Mouse (Mus musculus): ENCODE measurements around the gene Atp10a. TPM values are rescaled to one million over a fixed set of nuclear protein-coding genes. Genes with fewer than 3 reads are reported as not detected.

Gene Atp10a
- total RNA-seq, 1 experiment from 2014 or later = 2.1 TPM

DNA sequence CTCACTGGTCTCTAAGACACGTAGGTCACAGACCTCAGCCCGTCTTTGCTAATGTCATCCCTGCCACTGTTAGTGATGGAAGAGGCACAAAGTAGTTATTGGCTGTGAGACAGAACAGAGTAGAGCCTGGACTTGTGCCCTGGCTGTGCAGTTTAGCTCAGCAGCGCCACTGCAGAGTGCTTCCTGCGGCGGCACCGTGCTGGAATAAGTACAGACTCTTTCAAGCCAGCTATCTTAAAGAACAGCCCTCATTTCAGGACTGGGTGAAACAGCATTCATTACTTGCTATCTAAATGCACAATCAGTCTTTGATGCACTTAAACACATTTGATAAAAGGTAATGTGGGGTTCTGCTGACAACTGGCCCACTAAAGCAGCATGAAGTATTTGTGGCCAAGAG lies 111.3 kb downstream of the Atp10a start:
- no peak for ATAC-seq (ENCODE audit: extremely low read depth, insufficient number of reproducible peaks, low FRiP score, poor library complexity, severe bottlenecking)

- no peak for ATAC-seq (ENCODE audit: extremely low read depth, insufficient number of reproducible peaks, low FRiP score, poor library complexity, severe bottlenecking)
These were observed 112.3 kb downstream of the Atp10a start for GRCm38 (mm10) chr7:58768253-58768652.

DNA sequence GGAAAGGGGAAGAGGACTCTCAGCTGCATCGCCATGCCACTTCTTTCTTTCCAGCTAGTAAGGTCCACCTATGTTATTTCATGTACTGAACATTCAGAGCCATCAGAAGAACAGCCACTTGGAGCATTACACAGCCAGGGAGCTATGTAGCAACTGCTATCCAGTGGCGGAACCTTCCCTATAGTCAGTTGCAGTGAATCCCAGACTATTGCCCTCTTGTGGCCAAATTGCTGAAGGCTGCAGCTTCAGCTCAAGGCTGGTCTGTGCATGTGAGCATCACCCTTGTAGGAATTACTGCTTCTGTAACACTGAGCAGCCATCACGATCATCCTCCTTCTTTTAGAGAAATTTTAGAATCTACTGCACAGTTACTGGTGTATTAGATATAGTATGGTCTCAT lies 114.3 kb downstream of the Atp10a start:
- no peak for ATAC-seq (ENCODE audit: extremely low read depth, insufficient number of reproducible peaks, low FRiP score, poor library complexity, severe bottlenecking)

- no peak for ATAC-seq (ENCODE audit: extremely low read depth, insufficient number of reproducible peaks, low FRiP score, poor library complexity, severe bottlenecking)
These were observed 116.2 kb downstream of the Atp10a start for GRCm38 (mm10) chr7:58772048-58772690.

GRCm38 (mm10) chr7:58779146-58779545 lies 123.2 kb downstream of the Atp10a start:
- no peak for ATAC-seq (ENCODE audit: extremely low read depth, insufficient number of reproducible peaks, low FRiP score, poor library complexity, severe bottlenecking)

DNA sequence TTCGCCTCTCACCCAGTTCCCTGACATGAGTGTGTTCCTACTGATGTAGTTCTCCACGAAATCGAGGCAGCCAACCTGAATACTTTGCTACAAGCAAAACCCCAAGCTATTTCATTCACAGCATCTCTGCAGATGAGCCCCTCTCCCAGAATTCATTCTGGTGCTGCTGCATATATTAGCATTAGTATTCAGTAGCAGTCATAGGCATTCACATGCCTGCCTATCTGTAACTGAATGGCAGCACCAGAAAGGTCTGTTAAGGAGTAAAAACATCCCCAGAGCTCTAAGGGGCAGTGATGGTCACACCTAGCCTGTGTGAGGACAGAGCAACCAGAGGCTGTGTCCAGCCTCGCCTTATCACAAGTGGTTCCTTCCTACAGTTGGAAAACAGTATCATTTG lies 131.0 kb downstream of the Atp10a start:
- ATAC-seq (ENCODE audit: extremely low read depth, insufficient number of reproducible peaks, low FRiP score, poor library complexity, severe bottlenecking) = no peak

DNA sequence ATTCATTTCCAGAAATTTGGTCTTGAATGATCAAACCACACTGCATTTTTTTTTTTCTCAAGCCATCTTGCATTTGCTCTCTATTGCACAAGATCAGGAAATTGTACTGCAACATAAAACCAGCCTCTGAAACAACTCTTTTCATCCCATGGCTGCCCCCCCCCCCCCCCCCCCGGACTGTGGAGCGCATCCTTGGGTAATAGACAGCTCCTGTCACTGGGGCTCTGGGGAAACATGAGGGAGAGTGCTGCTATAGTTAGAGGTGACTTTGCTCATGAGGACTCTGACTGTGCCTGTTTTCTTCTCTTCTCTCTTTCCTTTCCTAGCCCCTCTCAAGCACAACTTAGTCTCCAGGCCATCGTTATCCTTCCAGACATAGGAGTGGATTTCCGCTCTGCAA lies 131.6 kb downstream of the Atp10a start:
- ATAC-seq (ENCODE audit: extremely low read depth, insufficient number of reproducible peaks, low FRiP score, poor library complexity, severe bottlenecking) = no peak

- ATAC-seq (ENCODE audit: extremely low read depth, insufficient number of reproducible peaks, low FRiP score, poor library complexity, severe bottlenecking) = no peak
These were observed 132.7 kb downstream of the Atp10a start for GRCm38 (mm10) chr7:58788424-58789261.

DNA sequence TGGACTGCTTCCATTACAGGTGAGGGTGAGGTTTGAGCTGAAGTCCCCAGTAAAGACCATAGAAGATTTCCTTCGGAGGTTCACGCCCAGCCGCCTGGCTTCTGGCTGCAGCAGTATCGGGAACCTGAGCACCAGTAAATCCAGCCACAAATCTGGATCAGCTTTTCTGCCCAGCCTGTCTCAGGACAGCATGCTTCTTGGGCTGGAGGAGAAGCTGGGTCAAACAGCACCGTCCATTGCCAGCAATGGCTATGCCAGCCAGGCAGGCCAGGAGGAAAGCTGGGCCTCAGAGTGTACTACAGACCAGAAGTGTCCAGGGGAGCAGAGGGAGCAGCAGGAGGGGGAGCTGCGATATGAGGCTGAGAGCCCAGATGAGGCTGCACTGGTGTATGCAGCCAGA lies 141.3 kb downstream of the Atp10a start:
- no peak for ATAC-seq (ENCODE audit: extremely low read depth, insufficient number of reproducible peaks, low FRiP score, poor library complexity, severe bottlenecking)

GRCm38 (mm10) chr7:58800916-58801315 lies 144.9 kb downstream of the Atp10a start:
- no peak for ATAC-seq (ENCODE audit: extremely low read depth, insufficient number of reproducible peaks, low FRiP score, poor library complexity, severe bottlenecking)

DNA sequence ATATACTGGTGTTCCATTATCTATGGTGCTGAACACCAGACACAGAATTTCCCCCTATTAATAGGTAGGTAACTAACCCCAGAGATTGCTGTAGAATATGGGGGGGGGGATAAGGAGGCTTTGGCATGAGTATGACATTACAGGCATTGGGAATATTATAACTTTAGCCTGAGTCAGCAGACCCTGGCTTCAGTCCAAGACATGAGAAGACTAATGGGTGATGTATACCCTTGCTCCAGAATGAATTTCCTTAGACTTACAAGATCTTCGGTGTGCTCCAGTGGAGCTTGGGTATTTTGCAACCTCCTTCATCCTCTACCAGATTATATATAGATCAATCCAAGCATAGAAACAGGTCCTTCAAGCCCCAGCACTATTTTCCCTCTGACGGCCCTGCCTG lies 145.8 kb downstream of the Atp10a start:
- ATAC-seq (ENCODE audit: extremely low read depth, insufficient number of reproducible peaks, low FRiP score, poor library complexity, severe bottlenecking) = no peak

GRCm38 (mm10) chr7:58822147-58822681 lies 166.2 kb downstream of the Atp10a start:
- no peak for ATAC-seq (ENCODE audit: extremely low read depth, insufficient number of reproducible peaks, low FRiP score, poor library complexity, severe bottlenecking)

- no peak for ATAC-seq (ENCODE audit: extremely low read depth, insufficient number of reproducible peaks, low FRiP score, poor library complexity, severe bottlenecking)
These were observed 168.7 kb downstream of the Atp10a start for GRCm38 (mm10) chr7:58824686-58825085.

DNA sequence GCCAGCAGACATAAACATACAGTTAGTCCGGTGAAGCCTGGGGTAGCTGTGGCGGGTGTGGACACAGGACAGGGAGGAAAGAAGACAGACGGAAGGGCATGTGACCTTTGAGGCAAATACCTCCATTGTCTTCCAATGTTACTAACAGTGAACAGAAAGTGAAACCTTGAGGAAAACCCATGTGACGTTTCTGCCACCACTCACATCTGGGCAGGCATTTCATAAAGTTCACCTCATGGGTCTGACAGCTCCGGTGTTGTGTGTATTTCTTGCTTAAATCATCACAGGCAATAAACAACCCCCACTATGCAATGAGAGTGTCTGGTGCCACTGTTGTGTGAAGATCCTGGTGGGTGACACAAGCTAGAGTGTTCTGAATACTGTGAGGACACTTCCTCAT lies 173.1 kb downstream of the Atp10a start:
- ATAC-seq (ENCODE audit: extremely low read depth, insufficient number of reproducible peaks, low FRiP score, poor library complexity, severe bottlenecking) = no peak

GRCm38 (mm10) chr7:58836855-58837606 lies 181.1 kb downstream of the Atp10a start:
- peak; percentile 34; the same call in 1 of the 2 replicates for ATAC-seq (ENCODE audit: extremely low read depth, insufficient number of reproducible peaks, low FRiP score, poor library complexity, severe bottlenecking)

DNA sequence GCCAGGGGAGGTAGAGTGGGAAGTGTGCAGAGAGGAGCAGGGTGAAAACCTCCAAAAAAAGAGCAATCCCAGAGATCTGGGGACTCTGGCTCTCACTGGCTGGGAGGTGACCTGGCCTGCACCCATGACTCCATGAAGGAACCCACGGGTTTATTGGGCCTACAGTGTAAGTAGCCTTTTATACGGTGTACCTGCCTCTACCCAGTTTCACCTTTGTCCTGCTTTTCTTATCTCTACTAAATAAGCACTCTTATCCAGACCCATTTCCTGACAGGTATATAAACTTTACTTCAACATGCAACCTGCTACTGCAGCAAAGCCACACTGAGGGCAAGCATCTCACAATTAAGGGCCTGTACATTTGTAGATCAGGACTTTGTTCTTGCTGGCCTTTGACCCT lies 184.4 kb downstream of the Atp10a start:
- no peak for ATAC-seq (ENCODE audit: extremely low read depth, insufficient number of reproducible peaks, low FRiP score, poor library complexity, severe bottlenecking)

- ATAC-seq (ENCODE audit: extremely low read depth, insufficient number of reproducible peaks, low FRiP score, poor library complexity, severe bottlenecking) = no peak
These were observed 185.1 kb downstream of the Atp10a start for GRCm38 (mm10) chr7:58841066-58841465.

GRCm38 (mm10) chr7:58842818-58843217 lies 186.9 kb downstream of the Atp10a start:
- no peak for ATAC-seq (ENCODE audit: extremely low read depth, insufficient number of reproducible peaks, low FRiP score, poor library complexity, severe bottlenecking)

- no peak for ATAC-seq (ENCODE audit: extremely low read depth, insufficient number of reproducible peaks, low FRiP score, poor library complexity, severe bottlenecking)
These were observed 187.9 kb downstream of the Atp10a start for GRCm38 (mm10) chr7:58843767-58844445.

Data from neutrophil, adult 5-6 weeks (primary cell).